Mouse (Mus musculus): ENCODE data around the gene Pomc.

DNA sequence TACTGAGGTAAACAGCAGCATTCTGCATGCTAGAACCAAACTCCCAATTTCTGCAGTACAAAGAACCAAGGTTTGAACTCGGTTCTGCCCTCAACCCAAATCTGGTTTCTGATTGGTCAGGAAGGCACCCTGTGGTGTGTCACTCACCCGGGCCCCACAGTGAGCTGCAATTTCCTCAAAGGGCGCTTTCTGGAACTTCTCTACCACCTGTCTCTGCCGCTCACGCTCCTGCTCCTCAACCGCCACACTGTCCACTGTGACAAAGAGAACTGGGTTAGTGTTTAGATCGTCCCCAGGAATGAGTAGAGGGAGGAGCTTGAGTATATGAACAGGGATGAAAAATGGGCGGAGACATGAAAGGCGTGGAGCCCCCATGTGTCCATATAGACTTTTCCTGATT is 13.6 kb downstream of the Pomc start:
- TF ChIP-seq POLR2A (IDR thresholded peaks at IDR 0.05; ENCODE audit: borderline replicate concordance, extremely low read depth, low read depth, low read length), result no peak
- TF ChIP-seq CTCF (IDR thresholded peaks at IDR 0.05; ENCODE audit: insufficient read depth, low read length), result no peak

Data from lung, adult 2 months (tissue).